9 mouse cellular contexts compared by ENCODE assay signal in genomic region chr6:34999101-34999500, GRCm38 (mm10). TPM values are rescaled to one million over a fixed set of nuclear protein-coding genes. Genes with fewer than 3 reads are reported as not detected.
DNase-seq lines count a peak whose midpoint lies in the region; ATAC-seq and TF ChIP-seq lines count a peak whose summit lies in the region.
"Had no signal": no experiment of that assay in that cellular context is flagged by ENCODE, and none has a peak within 500 bp of the region (broad histone marks: within the 10 kb centered on the region; RNA-seq: fewer than 3 reads in every experiment).

No protein-coding gene starts in this region.

- no peaks in the 10 kb centered on the region for H3K9me3 ChIP-seq in CH12.LX (replicated peaks; ENCODE audit: low read length)
- H3K9me3 ChIP-seq in embryonic facial prominence, embryonic 13.5 days: no peaks in the 10 kb centered on the region
- H3K9me3 ChIP-seq in intestine, embryonic 16.5 days (ENCODE audit: control insufficient read depth, low read length): no peaks in the 10 kb centered on the region
- H3K9me3 ChIP-seq in limb, embryonic 13.5 days: no peaks in the 10 kb centered on the region
- H3K9me3 ChIP-seq: liver, embryonic 15.5 days had no signal

- peak; percentile 72 for DNase-seq in 3T3-L1 (ENCODE audit: low read depth, low spot score)
- no peak for DNase-seq in CH12.LX (ENCODE audit: extremely low read depth)
- DNase-seq in right cerebral cortex, postnatal 10 days (ENCODE audit: low spot score in 2 of 2): peak; percentile 68 to 70
- DNase-seq in ovary, postnatal 36 days (ENCODE audit: low spot score): no peak
- DNase-seq in urinary bladder, adult 2 months (ENCODE audit: low spot score): no peak

- peak in 1 of 2 experiments; percentile 54; a peak in 2 of 4 replicates for TF ChIP-seq CTCF in CH12.LX (conservative IDR thresholded peaks at IDR 0.05 in 1 of 2, IDR thresholded peaks at IDR 0.05 in 1 of 2; ENCODE audit: low read depth in 2 of 2, low read length in 2 of 2)

- 0 out of 2 replicates have a peak, but pooled peaks have one; percentile 10 for ATAC-seq in embryonic facial prominence, embryonic 13.5 days (ENCODE audit: insufficient number of reproducible peaks, insufficient read depth, low FRiP score, low TSS enrichment, low read depth)
- peak; percentile 38; the same call in 1 of the 2 replicates for ATAC-seq in intestine, embryonic 16.5 days
- ATAC-seq in limb, embryonic 13.5 days (ENCODE audit: low FRiP score, low read depth): peak; percentile 17; the same call in 1 of the 2 replicates

- TF ChIP-seq EP300 in CH12.LX (IDR thresholded peaks at IDR 0.05; ENCODE audit: low read length): no peak

- no peaks in the 10 kb centered on the region for H3K27me3 ChIP-seq in CH12.LX (replicated peaks)
- no peaks in the 10 kb centered on the region for H3K27me3 ChIP-seq in embryonic facial prominence, embryonic 13.5 days
- H3K27me3 ChIP-seq in intestine, embryonic 16.5 days (replicated peaks; ENCODE audit: control insufficient read depth, insufficient read depth, low read length): no peaks in the 10 kb centered on the region
- no peaks in the 10 kb centered on the region for H3K27me3 ChIP-seq in limb, embryonic 13.5 days

- H3K27ac ChIP-seq in CH12.LX (ENCODE audit: insufficient read depth, low read depth): no peak overlapping the region
- H3K27ac ChIP-seq in embryonic facial prominence, embryonic 13.5 days: no peak overlapping the region
- H3K27ac ChIP-seq in intestine, embryonic 16.5 days (ENCODE audit: low read length): no peak overlapping the region
- H3K27ac ChIP-seq in limb, embryonic 13.5 days: no peak overlapping the region
- H3K27ac ChIP-seq: liver, embryonic 15.5 days had no signal

- TF ChIP-seq POLR2A in CH12.LX (IDR thresholded peaks at IDR 0.05; ENCODE audit: low read depth, low read length): no peak

- H3K36me3 ChIP-seq in CH12.LX (replicated peaks in 1 of 2; ENCODE audit: control insufficient read depth in 1 of 2, insufficient read depth in 1 of 2, low read length in 1 of 2): no peaks in the 10 kb centered on the region
- H3K36me3 ChIP-seq in embryonic facial prominence, embryonic 13.5 days: no peaks in the 10 kb centered on the region
- no peaks in the 10 kb centered on the region for H3K36me3 ChIP-seq in intestine, embryonic 16.5 days (ENCODE audit: control insufficient read depth, insufficient read depth, low read length)
- no peaks in the 10 kb centered on the region for H3K36me3 ChIP-seq in limb, embryonic 13.5 days
- H3K36me3 ChIP-seq: liver, embryonic 15.5 days had no signal

- peaks cover 7 to 20% of the 10 kb centered on the region in 2 experiments; a peak in 3 of 4 replicates for H3K4me1 ChIP-seq in CH12.LX (ENCODE audit: control insufficient read depth in 1 of 2, insufficient read depth in 2 of 2)
- H3K4me1 ChIP-seq in embryonic facial prominence, embryonic 13.5 days: peaks cover 15% of the 10 kb centered on the region
- peaks cover 7% of the 10 kb centered on the region for H3K4me1 ChIP-seq in intestine, embryonic 16.5 days (ENCODE audit: control insufficient read depth, insufficient read depth, low read length)
- peaks cover 13% of the 10 kb centered on the region for H3K4me1 ChIP-seq in limb, embryonic 13.5 days

- H3K4me2 ChIP-seq in CH12.LX (ENCODE audit: insufficient read depth, low read depth, poor library complexity, severe bottlenecking): no peak overlapping the region
- peak overlapping the region; percentile 47 for H3K4me2 ChIP-seq in embryonic facial prominence, embryonic 13.5 days
- H3K4me2 ChIP-seq in intestine, embryonic 16.5 days (ENCODE audit: low read depth, low read length): peak overlapping the region; percentile 13; the same call in 1 of the 2 replicates
- H3K4me2 ChIP-seq in limb, embryonic 13.5 days (replicated peaks): peak overlapping the region; percentile 41
- H3K4me2 ChIP-seq: liver, embryonic 15.5 days had no signal

- dilution Hi-C loops in CH12.LX (cut with MboI; ENCODE audit: extremely low pct_ligation_motif_present, extremely low pct_unique_long_range_greater_than_20kb, low sequenced_read_pairs): no loop called here

- H3K9ac ChIP-seq in CH12.LX (ENCODE audit: insufficient read depth, low read depth): no peak overlapping the region
- peak overlapping the region; percentile 44; the same call in 1 of the 2 replicates for H3K9ac ChIP-seq in embryonic facial prominence, embryonic 13.5 days
- H3K9ac ChIP-seq in intestine, embryonic 16.5 days (ENCODE audit: low read depth, low read length): no peak overlapping the region
- H3K9ac ChIP-seq in limb, embryonic 13.5 days: no peak overlapping the region
- H3K9ac ChIP-seq: liver, embryonic 15.5 days had no signal

- WGBS in embryonic facial prominence, embryonic 13.5 days: 10% methylated on average over 4 of the region's 4 CpGs
- WGBS in intestine, embryonic 16.5 days: 18% methylated on average over 4 of the region's 4 CpGs
- WGBS in limb, embryonic 13.5 days: 9% methylated on average over 4 of the region's 4 CpGs

- no peaks in the 10 kb centered on the region for H3K79me2 ChIP-seq in CH12.LX (replicated peaks; ENCODE audit: control insufficient read depth, extremely low read depth, insufficient read depth, poor library complexity, severe bottlenecking)

- peak; percentile 53 for TF ChIP-seq RAD21 in CH12.LX (IDR thresholded peaks at IDR 0.05; ENCODE audit: low read depth, low read length)

- in situ Hi-C loops in CH12.LX (cut with MboI; ENCODE audit: low pct_ligation_motif_present, low pct_unique_long_range_greater_than_20kb, low sequenced_read_pairs): loop anchor here (5.0 kb wide), 1 partner anchor 62 kb away; no protein-coding TSS in a partner anchor

- H3K4me3 ChIP-seq in CH12.LX (replicated peaks in 1 of 3; ENCODE audit: low read depth in 2 of 3, low read length in 2 of 3, poor library complexity in 1 of 3): no peak overlapping the region
- peak overlapping the region; percentile 17; the same call in 1 of the 2 replicates for H3K4me3 ChIP-seq in embryonic facial prominence, embryonic 13.5 days
- no peak overlapping the region for H3K4me3 ChIP-seq in intestine, embryonic 16.5 days (ENCODE audit: low read length)
- no peak overlapping the region for H3K4me3 ChIP-seq in limb, embryonic 13.5 days
- H3K4me3 ChIP-seq: liver, embryonic 15.5 days had no signal

TF ChIP-seq in CH12.LX, 34 proteins besides CTCF, POLR2A, EP300 and RAD21:
- TF ChIP-seq MAFK (IDR thresholded peaks at IDR 0.05; ENCODE audit: insufficient replicate concordance, low read length) (no peak), ZC3H11A (IDR thresholded peaks at IDR 0.05; ENCODE audit: low read depth, low read length) (no peak), SIN3A (IDR thresholded peaks at IDR 0.05; ENCODE audit: low read length) (no peak), PAX5 (IDR thresholded peaks at IDR 0.05; ENCODE audit: low read length) (no peak), CHD1 (IDR thresholded peaks at IDR 0.05; ENCODE audit: low read depth, low read length) (no peak), BHLHE40 (IDR thresholded peaks at IDR 0.05; ENCODE audit: low read depth, low read length) (no peak), ZNF384 (IDR thresholded peaks at IDR 0.05; ENCODE audit: low read depth, low read length) (no peak), MYC (IDR thresholded peaks at IDR 0.05; ENCODE audit: low read depth, low read length) (no peak), MEF2A (IDR thresholded peaks at IDR 0.05; ENCODE audit: borderline replicate concordance, low read depth, low read length) (no peak), CHD2 (IDR thresholded peaks at IDR 0.05; ENCODE audit: low read length) (no peak), E2F4 (IDR thresholded peaks at IDR 0.05; ENCODE audit: insufficient replicate concordance, low read depth, low read length) (no peak), JUN (IDR thresholded peaks at IDR 0.05; ENCODE audit: insufficient read depth, low read depth, low read length) (no peak), NRF1 (IDR thresholded peaks at IDR 0.05; ENCODE audit: low read depth, low read length) (no peak), MAZ (IDR thresholded peaks at IDR 0.05; ENCODE audit: low read depth, low read length) (no peak)

RNA-seq across cellular contexts. Expression of gene Slc23a4, which starts 10.9 kb away (rescaled TPM):
- total RNA-seq in CH12.LX (2012; rRNA removed) (0.13 and 0.30 TPM in 2 replicates), CH12.LX (2014; rRNA removed) (0.23 and 0.27 TPM in 2 replicates)
- 0.21 and 0.59 TPM in 2 replicates for polyA plus RNA-seq in CH12.LX (2012; ENCODE audit: insufficient read length, low read depth)
- polyA plus RNA-seq in embryonic facial prominence, embryonic 13.5 days (2015; fragmentation: Nextera tagmentation; extraction: Ambion mirVana): 0.38 and 0.63 TPM in 2 replicates
- polyA plus RNA-seq in intestine, embryonic 16.5 days (2015; fragmentation: Nextera tagmentation; extraction: Ambion mirVana): 10.6 and 11.1 TPM in 2 replicates
- polyA plus RNA-seq in limb, embryonic 13.5 days (2015; fragmentation: Nextera tagmentation; extraction: Ambion mirVana): 0.39 and 0.72 TPM in 2 replicates
- polyA plus RNA-seq in urinary bladder, adult 2 months (2012; rRNA removed): 0.66 and 1.5 TPM in 2 replicates

Comparison
In these comparisons a context has a peak if more than half of its experiments do, and no peak if none do; other contexts are left out.
1. DNase-seq: peak in 3T3-L1 (single experiment) and right cerebral cortex, postnatal 10 days (2 of 2); none in CH12.LX (single experiment), ovary, postnatal 36 days (single experiment) and urinary bladder, adult 2 months (single experiment).
2. Peak in every context shown above with its lines, with median percentiles within 50 percentile points of each other: ATAC-seq.